Mouse (Mus musculus) heart, embryonic 13.5 days (tissue): Measurements from ENCODE around the gene Gm9922. TPM values are rescaled to one million over a fixed set of nuclear protein-coding genes. Genes with fewer than 3 reads are reported as not detected.
A peak's percentile ranks its signal among the peaks of the same experiment; 100 is the strongest.

Experiments used
- ATAC-seq: fragments of 200-750 bp; cut with Nextera tagmentation; 2 replicates; pipeline ENCODE4 v1.8.0; 2017; ENCODE audit warnings: moderate TSS enrichment; ENCODE audit not compliant: insufficient number of reproducible peaks, low FRiP score, low TSS enrichment; ENCODE audit errors: extremely low read depth
- H3K27ac ChIP-seq: fragments of 300-500 bp; sonication (generic); replicated peaks from 2 replicates; pipeline ENCODE4 v1.5.1; 2015; ENCODE audit warnings: moderate library complexity, mild to moderate bottlenecking, inconsistent platforms
- H3K27me3 ChIP-seq: fragments of 300-500 bp; sonication (generic); replicated peaks from 2 replicates; pipeline ENCODE4 v1.6.1; 2015; ENCODE audit warnings: mild to moderate bottlenecking, inconsistent platforms
- H3K36me3 ChIP-seq: fragments of 300-500 bp; sonication (generic); 2 replicates; pipeline ENCODE4 v1.6.1; 2015; ENCODE audit warnings: mild to moderate bottlenecking, inconsistent platforms
- H3K4me1 ChIP-seq: fragments of 300-500 bp; sonication (generic); 2 replicates; pipeline ENCODE4 v1.6.1; 2015; ENCODE audit warnings: inconsistent platforms
- H3K4me2 ChIP-seq: fragments of 300-500 bp; sonication (generic); 2 replicates; pipeline ENCODE4 v1.6.1; 2015; ENCODE audit warnings: inconsistent platforms, mild to moderate bottlenecking, moderate library complexity
- H3K4me3 ChIP-seq: fragments of 300-500 bp; sonication (generic); 2 replicates; pipeline ENCODE4 v1.5.1; 2015; ENCODE audit warnings: moderate library complexity, mild to moderate bottlenecking, inconsistent platforms
- H3K9ac ChIP-seq: fragments of 300-500 bp; sonication (generic); 2 replicates; pipeline ENCODE4 v1.6.1; 2015; ENCODE audit warnings: inconsistent platforms, mild to moderate bottlenecking, moderate library complexity
- H3K9me3 ChIP-seq: fragments of 300-500 bp; sonication (generic); 2 replicates; pipeline ENCODE4 v1.6.1; 2016; ENCODE audit warnings: inconsistent platforms
- WGBS: fragments of 180-500 bp; shearing (Covaris S2); methylation state at CpG from one replicate; pipeline ENCODE4 v1.1.7; 2015; ENCODE audit warnings: mixed read lengths; 5-methylcytosine and 5-hydroxymethylcytosine counted together
- polyA plus RNA-seq: library from polyadenylated mRNA; unstranded; fragments of >200 nt; fragmentation: Nextera tagmentation; extraction: Ambion mirVana; gene quantifications from 2 replicates; pipeline ENCODE4 v1.2.1, GENCODE M21; 2015

The Gm9922 gene
- polyA plus RNA-seq, result 3.1 and 3.8 TPM in 2 replicates

- WGBS, result under 1% methylated on average over 51 of the region's 51 CpGs
- peak within 1 kb of the TSS; percentile 8; the same call in 1 of the 2 replicates for H3K27ac ChIP-seq
These were observed at the start of gene Gm9922, which contains the start of gene Lmo7 for GRCm38 (mm10) chr14:101729237-101729971. TSS of gene Gm9922 (minus strand) at chr14:101729814. TSS of gene Lmo7 (plus strand) at chr14:101729957.

GRCm38 (mm10) chr14:101778426-101778825 lies 48.8 kb upstream of the Gm9922 start:
- Histone ChIP-seq H3K9me3 (no peaks in the 10 kb centered on the region), H3K4me3 (no peak overlapping the region), H3K36me3 (no peaks in the 10 kb centered on the region), H3K27me3 (no peaks in the 10 kb centered on the region), H3K27ac (no peak overlapping the region), H3K4me1 (peaks cover 3% of the 10 kb centered on the region), H3K9ac (no peak overlapping the region), H3K4me2 (no peak overlapping the region)
- 90% methylated on average over 3 of the region's 3 CpGs for WGBS
- no peak for ATAC-seq

More at GRCm38 (mm10) chr14:101729237-101729971, at the start of gene Gm9922, which contains the start of gene Lmo7:
- H3K9ac ChIP-seq, result peak within 1 kb of the TSS; percentile 84
- peak within 1 kb of the TSS; percentile 79 for H3K4me2 ChIP-seq
- H3K9me3 ChIP-seq, result no peaks in the 10 kb centered on the region
- H3K36me3 ChIP-seq, result no peaks in the 10 kb centered on the region
- peaks cover 26% of the 10 kb centered on the region for H3K4me1 ChIP-seq
- peak; percentile 72 for ATAC-seq
- peaks cover 16% of the 10 kb centered on the region for H3K27me3 ChIP-seq
- H3K4me3 ChIP-seq, result peak within 1 kb of the TSS; percentile 73

GRCm38 (mm10) chr14:101777129-101777493 lies 47.5 kb upstream of the Gm9922 start:
- no peak for ATAC-seq
- no peaks in the 10 kb centered on the region for H3K36me3 ChIP-seq
- H3K9ac ChIP-seq, result no peak overlapping the region
- H3K27me3 ChIP-seq, result no peaks in the 10 kb centered on the region
- no peak overlapping the region for H3K4me3 ChIP-seq
- 54% methylated on average over 3 of the region's 3 CpGs for WGBS
- H3K4me2 ChIP-seq, result no peak overlapping the region
- no peak overlapping the region for H3K27ac ChIP-seq
- H3K9me3 ChIP-seq, result no peaks in the 10 kb centered on the region
- H3K4me1 ChIP-seq, result peaks cover 3% of the 10 kb centered on the region

GRCm38 (mm10) chr14:101776296-101777128 lies 46.9 kb upstream of the Gm9922 start:
- Histone ChIP-seq H3K9ac (no peak overlapping the region), H3K4me3 (no peak overlapping the region), H3K4me1 (peaks cover 3% of the 10 kb centered on the region; the same call in 1 of the 2 replicates), H3K4me2 (no peak overlapping the region), H3K9me3 (no peaks in the 10 kb centered on the region), H3K27me3 (no peaks in the 10 kb centered on the region), H3K36me3 (no peaks in the 10 kb centered on the region), H3K27ac (no peak overlapping the region)
- 22% methylated on average over 4 of the region's 4 CpGs for WGBS
- no peak for ATAC-seq

- no peak overlapping the region for H3K27ac ChIP-seq
- peaks cover 3% of the 10 kb centered on the region; the same call in 1 of the 2 replicates for H3K4me1 ChIP-seq
- no peaks in the 10 kb centered on the region for H3K36me3 ChIP-seq
- H3K9ac ChIP-seq, result no peak overlapping the region
- no peak overlapping the region for H3K4me2 ChIP-seq
- WGBS, result 47% methylated on average over 4 of the region's 4 CpGs
- H3K9me3 ChIP-seq, result no peaks in the 10 kb centered on the region
- H3K4me3 ChIP-seq, result no peak overlapping the region
- ATAC-seq, result no peak
- no peaks in the 10 kb centered on the region for H3K27me3 ChIP-seq
These were observed 45.0 kb upstream of the Gm9922 start for GRCm38 (mm10) chr14:101774631-101775030.

GRCm38 (mm10) chr14:101771756-101772155 lies 42.1 kb upstream of the Gm9922 start:
- WGBS, result 85% methylated on average over 6 of the region's 6 CpGs
- Histone ChIP-seq H3K4me2 (no peak overlapping the region), H3K4me3 (no peak overlapping the region), H3K36me3 (no peaks in the 10 kb centered on the region), H3K27me3 (no peaks in the 10 kb centered on the region), H3K27ac (no peak overlapping the region), H3K9me3 (no peaks in the 10 kb centered on the region), H3K9ac (no peak overlapping the region), H3K4me1 (peaks cover under 1% of the 10 kb centered on the region; the same call in 1 of the 2 replicates)
- ATAC-seq, result no peak

GRCm38 (mm10) chr14:101771336-101771735 lies 41.7 kb upstream of the Gm9922 start:
- H3K4me3 ChIP-seq, result no peak overlapping the region
- no peak overlapping the region for H3K27ac ChIP-seq
- H3K4me1 ChIP-seq, result no peaks in the 10 kb centered on the region
- no peaks in the 10 kb centered on the region for H3K36me3 ChIP-seq
- no peak for ATAC-seq
- WGBS, result 85% methylated on average over 5 of the region's 5 CpGs
- no peak overlapping the region for H3K4me2 ChIP-seq
- no peaks in the 10 kb centered on the region for H3K9me3 ChIP-seq
- no peak overlapping the region for H3K9ac ChIP-seq
- no peaks in the 10 kb centered on the region for H3K27me3 ChIP-seq

GRCm38 (mm10) chr14:101763762-101764295 lies 34.2 kb upstream of the Gm9922 start:
- no peaks in the 10 kb centered on the region for H3K4me1 ChIP-seq
- 30% methylated on average over 3 of the region's 3 CpGs for WGBS
- no peak overlapping the region for H3K27ac ChIP-seq
- H3K27me3 ChIP-seq, result no peaks in the 10 kb centered on the region
- H3K9ac ChIP-seq, result no peak overlapping the region
- no peak for ATAC-seq
- H3K36me3 ChIP-seq, result no peaks in the 10 kb centered on the region
- no peak overlapping the region for H3K4me2 ChIP-seq
- no peaks in the 10 kb centered on the region for H3K9me3 ChIP-seq
- H3K4me3 ChIP-seq, result no peak overlapping the region

GRCm38 (mm10) chr14:101762267-101762666 lies 32.7 kb upstream of the Gm9922 start:
- Histone ChIP-seq H3K27me3 (no peaks in the 10 kb centered on the region), H3K9me3 (no peaks in the 10 kb centered on the region), H3K4me3 (no peak overlapping the region), H3K27ac (no peak overlapping the region), H3K4me1 (no peaks in the 10 kb centered on the region), H3K36me3 (no peaks in the 10 kb centered on the region), H3K9ac (no peak overlapping the region), H3K4me2 (no peak overlapping the region)
- ATAC-seq, result no peak
- 39% methylated on average over 1 of the region's 1 CpGs for WGBS

GRCm38 (mm10) chr14:101755425-101755824 lies 25.8 kb upstream of the Gm9922 start:
- Histone ChIP-seq H3K4me1 (no peaks in the 10 kb centered on the region), H3K4me3 (no peak overlapping the region), H3K27me3 (no peaks in the 10 kb centered on the region), H3K9me3 (no peaks in the 10 kb centered on the region), H3K27ac (no peak overlapping the region), H3K9ac (no peak overlapping the region), H3K4me2 (no peak overlapping the region), H3K36me3 (no peaks in the 10 kb centered on the region)
- WGBS, result 33% methylated on average over 4 of the region's 4 CpGs
- ATAC-seq, result no peak

- H3K27ac ChIP-seq, result no peak overlapping the region
- 76% methylated on average over 4 of the region's 4 CpGs for WGBS
- no peaks in the 10 kb centered on the region for H3K4me1 ChIP-seq
- no peaks in the 10 kb centered on the region for H3K36me3 ChIP-seq
- H3K9ac ChIP-seq, result no peak overlapping the region
- no peak for ATAC-seq
- no peaks in the 10 kb centered on the region for H3K27me3 ChIP-seq
- H3K4me3 ChIP-seq, result no peak overlapping the region
- H3K4me2 ChIP-seq, result no peak overlapping the region
- H3K9me3 ChIP-seq, result no peaks in the 10 kb centered on the region
These were observed 21.3 kb upstream of the Gm9922 start for GRCm38 (mm10) chr14:101750910-101751309.
